Mouse (Mus musculus): ENCODE results near the gene Gpr62. TPM values are rescaled to one million over a fixed set of nuclear protein-coding genes. Genes with fewer than 3 reads are reported as not detected.

The Gpr62 gene
- polyA plus RNA-seq, 1 experiment from 2014 or later = 0.11 TPM

DNA sequence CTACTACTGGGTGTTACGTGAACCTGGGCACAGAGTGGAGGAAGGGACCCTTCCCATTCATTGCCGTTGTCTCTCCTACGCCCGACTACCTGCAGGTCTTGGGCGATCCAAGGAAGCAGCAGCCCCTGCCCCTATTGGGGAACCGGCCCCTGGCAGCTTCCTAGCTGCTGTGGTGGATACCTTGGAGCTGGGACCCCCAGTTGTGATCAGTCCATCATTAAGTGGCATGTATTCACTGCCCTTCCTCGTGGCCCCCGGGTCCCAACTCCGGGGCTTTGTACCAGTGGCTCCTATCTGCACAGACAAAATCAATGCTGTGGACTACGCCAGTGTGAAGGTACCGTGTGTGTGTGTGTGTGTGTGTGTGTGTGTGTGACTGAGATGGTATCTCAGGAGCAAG lies 14.4 kb downstream of the Gpr62 start:
- no peaks in the 10 kb centered on the region for H3K27me3 ChIP-seq (replicated peaks; ENCODE audit: control insufficient read depth, insufficient read depth, low read length)

DNA sequence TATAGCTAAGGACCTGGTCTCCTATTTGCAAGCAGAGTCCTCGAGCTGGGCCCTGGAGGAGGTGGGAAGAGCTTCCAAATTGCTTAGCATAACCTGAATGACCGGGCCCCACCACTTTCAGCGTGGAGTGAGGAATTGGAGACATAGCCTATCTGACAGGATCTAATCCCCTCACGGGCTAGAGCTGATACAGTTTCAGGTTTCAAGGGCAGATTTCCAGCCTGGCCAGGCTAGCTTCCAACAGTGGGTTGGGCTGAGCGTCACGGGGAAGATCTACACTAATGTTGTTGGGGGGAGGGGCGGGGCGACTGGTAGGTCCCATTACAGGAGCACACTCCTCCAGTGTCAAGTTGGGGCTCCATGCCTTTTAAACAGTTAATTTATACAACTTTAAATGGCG lies 15.1 kb downstream of the Gpr62 start:
- Histone ChIP-seq H3K4me2 (peak overlapping the region; percentile 46), H3K9me3 (ENCODE audit: control insufficient read depth, low read length) (no peaks in the 10 kb centered on the region), H3K27me3 (replicated peaks; ENCODE audit: control insufficient read depth, insufficient read depth, low read length) (no peaks in the 10 kb centered on the region), H3K9ac (ENCODE audit: low read depth, low read length) (no peak overlapping the region), H3K27ac (ENCODE audit: low read depth, low read length) (no peak overlapping the region), H3K4me1 (replicated peaks; ENCODE audit: control insufficient read depth, insufficient read depth, low read length) (peaks cover 63% of the 10 kb centered on the region), H3K36me3 (ENCODE audit: control insufficient read depth, insufficient read depth, low read length) (no peaks in the 10 kb centered on the region), H3K4me3 (ENCODE audit: low read depth, low read length) (no peak overlapping the region)
- 31% methylated on average over 9 of the region's 9 CpGs for WGBS
- DNase-seq (ENCODE audit: low spot score) (no peak), ATAC-seq (replicated peaks; ENCODE audit: low FRiP score) (no peak)

More for the DNA sequence above, 14.4 kb downstream of the Gpr62 start:
- H3K4me1 ChIP-seq (replicated peaks; ENCODE audit: control insufficient read depth, insufficient read depth, low read length) = peaks cover 62% of the 10 kb centered on the region
- no peak overlapping the region for H3K4me3 ChIP-seq (ENCODE audit: low read depth, low read length)
- ATAC-seq (replicated peaks; ENCODE audit: low FRiP score) (no peak), DNase-seq (ENCODE audit: low spot score) (no peak)
- H3K36me3 ChIP-seq (ENCODE audit: control insufficient read depth, insufficient read depth, low read length) = no peaks in the 10 kb centered on the region
- H3K27ac ChIP-seq (ENCODE audit: low read depth, low read length) = no peak overlapping the region; the same call in 1 of the 2 replicates
- 72% methylated on average over 11 of the region's 11 CpGs for WGBS
- no peaks in the 10 kb centered on the region for H3K9me3 ChIP-seq (ENCODE audit: control insufficient read depth, low read length)
- no peak overlapping the region for H3K9ac ChIP-seq (ENCODE audit: low read depth, low read length)
- H3K4me2 ChIP-seq = peak overlapping the region; percentile 26

- Histone ChIP-seq H3K4me1 (replicated peaks; ENCODE audit: control insufficient read depth, insufficient read depth, low read length) (peaks cover 59% of the 10 kb centered on the region), H3K36me3 (ENCODE audit: control insufficient read depth, insufficient read depth, low read length) (no peaks in the 10 kb centered on the region), H3K27ac (ENCODE audit: low read depth, low read length) (no peak overlapping the region), H3K4me2 (peak overlapping the region; percentile 46), H3K9ac (ENCODE audit: low read depth, low read length) (no peak overlapping the region), H3K27me3 (replicated peaks; ENCODE audit: control insufficient read depth, insufficient read depth, low read length) (no peaks in the 10 kb centered on the region), H3K4me3 (ENCODE audit: low read depth, low read length) (no peak overlapping the region), H3K9me3 (ENCODE audit: control insufficient read depth, low read length) (no peaks in the 10 kb centered on the region)
- ATAC-seq (replicated peaks; ENCODE audit: low FRiP score) (no peak), DNase-seq (ENCODE audit: low spot score) (no peak)
- 86% methylated on average over 8 of the region's 8 CpGs for WGBS
These were observed 15.8 kb downstream of the Gpr62 start for GRCm38 (mm10) chr9:106449947-106450346.

DNA sequence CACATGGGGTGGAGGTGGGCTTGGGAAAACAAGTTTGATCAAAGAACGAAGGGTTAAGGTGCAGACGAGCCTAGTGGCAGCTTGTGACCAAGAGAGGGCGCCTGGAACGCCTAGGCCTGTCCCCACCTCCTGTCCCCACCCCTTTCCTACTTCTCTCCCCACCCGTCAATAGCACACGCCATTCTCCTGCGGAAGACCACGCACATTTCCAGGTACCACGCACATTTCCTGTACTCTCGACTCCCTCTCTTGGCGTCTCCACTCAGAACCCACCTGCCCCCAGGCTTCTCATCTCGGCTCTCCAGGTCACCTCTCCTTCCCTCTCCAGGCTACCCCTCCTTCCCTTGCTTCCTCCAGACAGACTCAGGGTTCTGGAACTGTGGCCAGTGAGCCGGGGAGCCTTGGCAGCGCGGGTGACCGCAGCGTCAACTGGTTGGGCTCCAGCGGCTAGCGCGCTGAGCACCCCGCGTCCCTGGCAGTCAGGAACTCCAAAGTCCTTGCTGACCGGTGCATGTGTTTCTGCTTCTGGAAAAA lies 17.2 kb downstream of the Gpr62 start:
- no peaks in the 10 kb centered on the region for H3K36me3 ChIP-seq (ENCODE audit: control insufficient read depth, insufficient read depth, low read length)
- DNase-seq (ENCODE audit: low spot score) (peak; percentile 66), ATAC-seq (replicated peaks; ENCODE audit: low FRiP score) (peak; percentile 69)
- peak overlapping the region; percentile 70; the same call in 1 of the 2 replicates for H3K27ac ChIP-seq (ENCODE audit: low read depth, low read length)
- peak overlapping the region; percentile 71 for H3K9ac ChIP-seq (ENCODE audit: low read depth, low read length)
- peak overlapping the region; percentile 92 for H3K4me2 ChIP-seq
- no peaks in the 10 kb centered on the region for H3K27me3 ChIP-seq (replicated peaks; ENCODE audit: control insufficient read depth, insufficient read depth, low read length)
- no peaks in the 10 kb centered on the region for H3K9me3 ChIP-seq (ENCODE audit: control insufficient read depth, low read length)
- H3K4me3 ChIP-seq (ENCODE audit: low read depth, low read length) = peak overlapping the region; percentile 60
- WGBS = under 1% methylated on average over 23 of the region's 23 CpGs
- H3K4me1 ChIP-seq (replicated peaks; ENCODE audit: control insufficient read depth, insufficient read depth, low read length) = peaks cover 54% of the 10 kb centered on the region

GRCm38 (mm10) chr9:106447951-106448350 lies 17.8 kb downstream of the Gpr62 start:
- peaks cover 50% of the 10 kb centered on the region for H3K4me1 ChIP-seq (replicated peaks; ENCODE audit: control insufficient read depth, insufficient read depth, low read length)
- WGBS = 36% methylated on average over 9 of the region's 9 CpGs
- DNase-seq (ENCODE audit: low spot score) (no peak), ATAC-seq (replicated peaks; ENCODE audit: low FRiP score) (no peak; the same call in 1 of the 2 replicates)
- H3K36me3 ChIP-seq (ENCODE audit: control insufficient read depth, insufficient read depth, low read length) = no peaks in the 10 kb centered on the region
- H3K4me3 ChIP-seq (ENCODE audit: low read depth, low read length) = peak overlapping the region; percentile 60
- H3K4me2 ChIP-seq = peak overlapping the region; percentile 92
- H3K27me3 ChIP-seq (replicated peaks; ENCODE audit: control insufficient read depth, insufficient read depth, low read length) = no peaks in the 10 kb centered on the region
- no peaks in the 10 kb centered on the region for H3K9me3 ChIP-seq (ENCODE audit: control insufficient read depth, low read length)
- H3K9ac ChIP-seq (ENCODE audit: low read depth, low read length) = no peak overlapping the region
- H3K27ac ChIP-seq (ENCODE audit: low read depth, low read length) = peak overlapping the region; percentile 2; the same call in 1 of the 2 replicates

DNA sequence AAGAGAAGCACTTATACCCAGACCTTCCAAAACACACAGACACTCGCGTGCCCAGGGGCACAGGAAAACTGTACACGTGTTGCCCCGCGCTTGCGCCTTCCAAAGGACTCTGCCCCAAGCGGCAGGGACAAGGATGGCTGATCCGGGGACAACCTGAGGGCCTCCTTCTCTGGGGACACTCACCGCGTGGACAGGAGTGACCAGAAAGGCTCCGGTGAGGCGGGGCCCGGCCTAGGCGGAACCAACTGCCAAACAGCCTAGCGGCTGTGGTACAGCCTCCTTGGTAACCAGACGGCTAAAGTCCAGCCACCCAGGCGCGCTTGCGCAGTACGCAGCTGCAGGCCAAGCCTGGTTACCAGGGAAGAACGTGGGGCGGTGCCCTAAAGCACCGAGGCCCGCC lies 18.4 kb downstream of the Gpr62 start, which contains the start of the genes Abhd14b and Abhd14a:
TSS of gene Abhd14b (plus strand) at position 112 of the 400 bp plus-strand sequence.
TSS of gene Abhd14a (minus strand) at position 331 of the 400 bp plus-strand sequence.
- H3K27ac ChIP-seq (ENCODE audit: low read depth, low read length) = peak within 1 kb of the TSS; percentile 60
- no peaks in the 10 kb centered on the region for H3K27me3 ChIP-seq (replicated peaks; ENCODE audit: control insufficient read depth, insufficient read depth, low read length)
- peaks cover 46% of the 10 kb centered on the region for H3K4me1 ChIP-seq (replicated peaks; ENCODE audit: control insufficient read depth, insufficient read depth, low read length)
- H3K9me3 ChIP-seq (ENCODE audit: control insufficient read depth, low read length) = no peaks in the 10 kb centered on the region
- H3K36me3 ChIP-seq (ENCODE audit: control insufficient read depth, insufficient read depth, low read length) = no peaks in the 10 kb centered on the region
- H3K4me2 ChIP-seq = peak within 1 kb of the TSS; percentile 92
- peak; percentile 83 for ATAC-seq (replicated peaks; ENCODE audit: low FRiP score)
- WGBS = 1% methylated on average over 24 of the region's 24 CpGs
- peak; percentile 87 for DNase-seq (ENCODE audit: low spot score)
- peak within 1 kb of the TSS; percentile 74 for H3K9ac ChIP-seq (ENCODE audit: low read depth, low read length)
- H3K4me3 ChIP-seq (ENCODE audit: low read depth, low read length) = peak within 1 kb of the TSS; percentile 60

DNA sequence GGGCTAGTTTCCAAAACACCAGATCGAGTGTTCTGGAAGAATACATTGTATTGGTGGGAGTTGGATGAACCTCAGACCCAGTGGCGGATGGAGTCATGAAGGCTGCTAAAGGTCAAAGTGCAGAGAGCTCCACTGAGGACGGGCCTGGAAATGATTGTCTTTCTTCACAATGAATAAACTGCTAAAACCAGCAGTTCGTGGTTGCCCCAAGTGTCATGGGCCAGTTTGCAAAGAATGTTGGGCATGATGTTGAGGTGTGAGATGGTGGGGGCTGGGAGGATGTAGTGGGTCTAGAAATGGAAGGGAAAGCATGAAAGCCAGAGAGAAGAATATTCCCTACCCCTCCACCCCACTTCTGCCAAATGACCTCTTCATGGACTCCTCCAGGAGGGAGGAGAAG lies 20.9 kb downstream of the Gpr62 start:
- ATAC-seq (replicated peaks; ENCODE audit: low FRiP score) (no peak), DNase-seq (ENCODE audit: low spot score) (no peak)
- Histone ChIP-seq H3K4me1 (replicated peaks; ENCODE audit: control insufficient read depth, insufficient read depth, low read length) (peaks cover 32% of the 10 kb centered on the region), H3K4me3 (ENCODE audit: low read depth, low read length) (no peak overlapping the region), H3K9me3 (ENCODE audit: control insufficient read depth, low read length) (no peaks in the 10 kb centered on the region), H3K27ac (ENCODE audit: low read depth, low read length) (no peak overlapping the region), H3K36me3 (ENCODE audit: control insufficient read depth, insufficient read depth, low read length) (no peaks in the 10 kb centered on the region), H3K4me2 (no peak overlapping the region), H3K9ac (ENCODE audit: low read depth, low read length) (no peak overlapping the region), H3K27me3 (replicated peaks; ENCODE audit: control insufficient read depth, insufficient read depth, low read length) (no peaks in the 10 kb centered on the region)
- 72% methylated on average over 4 of the region's 4 CpGs for WGBS

DNA sequence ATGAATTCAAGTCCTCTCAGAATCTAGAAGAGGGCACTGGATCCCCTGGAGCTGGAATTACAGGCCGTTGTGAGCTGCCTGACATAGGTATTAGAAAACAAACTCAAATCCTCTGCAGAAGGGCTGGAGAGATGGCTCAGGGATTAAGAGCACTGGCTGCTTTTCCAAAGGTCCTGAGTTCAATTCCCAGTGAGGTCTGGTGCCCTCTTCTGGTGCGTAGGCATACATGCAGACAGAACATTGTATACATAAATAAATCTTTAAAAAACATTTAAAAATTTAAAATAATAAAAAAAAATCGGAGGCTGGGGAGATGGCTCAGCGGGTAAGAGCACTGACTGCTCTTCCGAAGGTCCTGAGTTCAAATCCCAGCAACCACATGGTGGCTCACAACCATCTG lies 23.1 kb downstream of the Gpr62 start:
- DNase-seq (ENCODE audit: low spot score) (no peak), ATAC-seq (replicated peaks; ENCODE audit: low FRiP score) (no peak)
- WGBS = 77% methylated on average over 5 of the region's 5 CpGs
- Histone ChIP-seq H3K9ac (ENCODE audit: low read depth, low read length) (no peak overlapping the region), H3K27me3 (replicated peaks; ENCODE audit: control insufficient read depth, insufficient read depth, low read length) (no peaks in the 10 kb centered on the region), H3K9me3 (ENCODE audit: control insufficient read depth, low read length) (no peaks in the 10 kb centered on the region), H3K4me2 (no peak overlapping the region), H3K27ac (ENCODE audit: low read depth, low read length) (no peak overlapping the region), H3K4me3 (ENCODE audit: low read depth, low read length) (no peak overlapping the region), H3K4me1 (replicated peaks; ENCODE audit: control insufficient read depth, insufficient read depth, low read length) (peaks cover 22% of the 10 kb centered on the region), H3K36me3 (ENCODE audit: control insufficient read depth, insufficient read depth, low read length) (no peaks in the 10 kb centered on the region)

- ATAC-seq (replicated peaks; ENCODE audit: low FRiP score) = no peak
- Histone ChIP-seq H3K4me1 (replicated peaks; ENCODE audit: control insufficient read depth, insufficient read depth, low read length) (peaks cover 40% of the 10 kb centered on the region), H3K4me2 (peak overlapping the region; percentile 85; the same call in 1 of the 2 replicates), H3K27me3 (replicated peaks; ENCODE audit: control insufficient read depth, insufficient read depth, low read length) (no peaks in the 10 kb centered on the region), H3K9ac (ENCODE audit: low read depth, low read length) (no peak overlapping the region; the same call in 1 of the 2 replicates), H3K4me3 (ENCODE audit: low read depth, low read length) (no peak overlapping the region), H3K9me3 (ENCODE audit: control insufficient read depth, low read length) (no peaks in the 10 kb centered on the region), H3K36me3 (ENCODE audit: control insufficient read depth, insufficient read depth, low read length) (peaks cover 17% of the 10 kb centered on the region), H3K27ac (ENCODE audit: low read depth, low read length) (no peak overlapping the region)
- DNase-seq (ENCODE audit: low spot score) = no peak
- WGBS = 76% methylated on average over 9 of the region's 9 CpGs
These were observed 29.2 kb downstream of the Gpr62 start for GRCm38 (mm10) chr9:106436566-106436965.
